Mouse (Mus musculus): ENCODE results near the gene Flt1. TPM values are rescaled to one million over a fixed set of nuclear protein-coding genes. Genes with fewer than 3 reads are reported as not detected.
A peak's percentile ranks its signal among the peaks of the same experiment; 100 is the strongest.

Gene Flt1
- 9.6 and 12.5 TPM in 2 replicates for polyA plus RNA-seq (2014; fragmentation: Nextera tagmentation; extraction: Ambion mirVana)

DNA sequence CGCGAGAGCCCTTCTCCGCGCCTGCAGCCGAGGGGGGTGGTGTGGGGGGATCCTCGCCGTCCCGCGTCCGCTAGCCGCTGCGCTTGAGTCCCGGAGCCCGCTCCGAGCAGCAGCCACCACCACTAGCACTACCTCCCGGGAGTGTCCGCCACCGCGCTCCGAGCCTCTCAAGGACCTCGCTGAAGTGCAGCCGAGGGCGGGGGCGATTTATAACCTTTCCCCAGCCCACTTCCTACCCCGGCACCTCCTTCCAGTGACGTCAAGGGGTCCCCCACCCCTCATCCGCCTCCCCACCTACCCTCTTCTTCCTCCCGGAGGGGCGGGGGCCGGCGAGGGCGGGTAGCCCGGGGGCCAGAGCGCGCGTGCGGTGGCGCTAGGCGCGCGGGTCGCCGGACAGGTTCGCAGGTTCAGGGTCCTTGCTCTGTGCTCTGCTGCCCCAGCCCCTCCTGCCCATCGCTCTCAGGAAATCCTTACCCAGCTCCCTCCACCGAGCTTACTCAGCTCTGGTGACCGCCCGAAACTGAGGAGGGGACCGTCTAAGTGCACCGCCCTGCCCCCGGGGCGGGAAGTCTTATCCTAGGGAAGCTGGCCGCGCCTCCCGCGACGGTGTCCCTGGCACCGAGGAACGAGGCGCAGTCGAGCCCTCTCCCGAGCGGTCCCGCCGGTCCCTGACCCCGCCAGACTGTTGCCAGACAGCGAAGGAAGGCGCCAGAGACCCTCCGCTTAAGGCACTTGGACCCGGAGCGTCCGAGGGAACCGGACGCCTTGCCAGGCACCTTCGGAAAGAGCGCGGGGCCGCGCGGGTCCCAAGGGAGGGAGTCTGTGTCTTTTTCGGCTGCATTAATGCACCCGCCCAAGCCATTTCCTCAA lies at the start of gene Flt1:
Gene Flt1 (minus strand): TSS at position 181 of the 870 bp plus-strand sequence.
- under 1% methylated on average over 77 of the region's 82 CpGs for WGBS
- peak; percentile 36 for DNase-seq (ENCODE audit: low spot score)
- H3K27me3 ChIP-seq (ENCODE audit: control insufficient read depth, insufficient read depth, low read length) = peaks cover 54% of the 10 kb centered on the region
- H3K9me3 ChIP-seq (replicated peaks; ENCODE audit: control insufficient read depth, low read length) = no peaks in the 10 kb centered on the region
- ATAC-seq (replicated peaks; ENCODE audit: insufficient number of reproducible peaks, low FRiP score, low TSS enrichment, low read depth) = peak; percentile 51; the same call in 1 of the 2 replicates
- no peak within 1 kb of the TSS for H3K27ac ChIP-seq (replicated peaks; ENCODE audit: low read depth, low read length)
- H3K4me3 ChIP-seq (ENCODE audit: low read depth, low read length) = peak within 1 kb of the TSS; percentile 35
- 0 out of 2 replicates have a peak within 1 kb of the TSS, but pooled peaks have one; percentile 9 for H3K9ac ChIP-seq (replicated peaks; ENCODE audit: low read length)
- H3K36me3 ChIP-seq (replicated peaks; ENCODE audit: control insufficient read depth, insufficient read depth, low read depth, low read length) = no peaks in the 10 kb centered on the region
- H3K4me1 ChIP-seq (ENCODE audit: control insufficient read depth, insufficient read depth, low read length) = peaks cover 12% of the 10 kb centered on the region
- peak within 1 kb of the TSS; percentile 70 for H3K4me2 ChIP-seq (ENCODE audit: low read depth, low read length)

DNA sequence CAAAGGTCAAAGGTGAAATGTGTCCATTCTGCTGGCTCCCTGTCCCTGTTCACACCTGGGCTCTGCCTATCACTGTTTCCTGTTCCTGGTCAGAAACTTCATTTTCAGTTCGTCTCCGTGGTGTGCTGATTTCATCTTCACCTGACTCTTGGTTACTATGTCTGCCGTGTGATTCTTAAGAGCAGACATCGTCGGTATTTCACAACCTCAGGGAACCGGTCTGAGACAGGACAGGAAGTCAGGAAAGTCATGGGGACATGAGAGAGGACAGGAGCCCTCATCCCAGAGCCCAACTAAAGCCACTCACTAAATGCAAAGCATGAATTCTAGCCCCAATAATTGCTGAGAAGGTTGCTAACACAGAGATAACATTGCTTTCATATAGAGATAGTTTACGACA lies 49.4 kb upstream of the Flt1 start:
- ATAC-seq (replicated peaks; ENCODE audit: insufficient number of reproducible peaks, low FRiP score, low TSS enrichment, low read depth) (no peak), DNase-seq (ENCODE audit: low spot score) (no peak)
- no peaks in the 10 kb centered on the region for H3K9me3 ChIP-seq (replicated peaks; ENCODE audit: control insufficient read depth, low read length)
- no peaks in the 10 kb centered on the region for H3K27me3 ChIP-seq (ENCODE audit: control insufficient read depth, insufficient read depth, low read length)
- no peak overlapping the region for H3K4me2 ChIP-seq (ENCODE audit: low read depth, low read length)
- H3K4me1 ChIP-seq (ENCODE audit: control insufficient read depth, insufficient read depth, low read length) = no peaks in the 10 kb centered on the region
- no peaks in the 10 kb centered on the region for H3K36me3 ChIP-seq (replicated peaks; ENCODE audit: control insufficient read depth, insufficient read depth, low read depth, low read length)
- no peak overlapping the region for H3K9ac ChIP-seq (replicated peaks; ENCODE audit: low read length)
- no peak overlapping the region for H3K4me3 ChIP-seq (ENCODE audit: low read depth, low read length)
- 78% methylated on average over 7 of the region's 7 CpGs for WGBS
- H3K27ac ChIP-seq (replicated peaks; ENCODE audit: low read depth, low read length) = no peak overlapping the region

DNA sequence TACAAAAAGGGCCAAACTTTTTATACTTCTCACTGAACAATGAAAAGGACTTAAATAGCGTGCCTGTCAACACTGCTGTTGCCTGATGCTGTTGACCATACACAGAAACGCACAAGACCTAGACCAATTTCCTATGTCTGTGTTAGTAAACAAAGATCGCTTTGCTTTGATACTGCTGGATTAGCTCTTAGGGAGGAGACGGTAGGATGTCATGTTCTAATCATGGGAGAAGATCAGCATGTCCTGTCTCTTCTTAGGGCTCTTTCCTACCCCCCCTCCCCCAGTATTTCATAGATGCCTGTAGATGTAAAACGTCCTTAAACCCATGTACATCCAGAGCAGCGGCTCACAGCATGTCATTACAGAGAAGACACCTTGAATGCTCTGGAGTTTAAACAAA lies 44.1 kb upstream of the Flt1 start:
- Histone ChIP-seq H3K9me3 (replicated peaks; ENCODE audit: control insufficient read depth, low read length) (no peaks in the 10 kb centered on the region), H3K4me3 (ENCODE audit: low read depth, low read length) (no peak overlapping the region), H3K4me2 (ENCODE audit: low read depth, low read length) (no peak overlapping the region), H3K9ac (replicated peaks; ENCODE audit: low read length) (no peak overlapping the region), H3K4me1 (ENCODE audit: control insufficient read depth, insufficient read depth, low read length) (no peaks in the 10 kb centered on the region), H3K27ac (replicated peaks; ENCODE audit: low read depth, low read length) (no peak overlapping the region), H3K36me3 (replicated peaks; ENCODE audit: control insufficient read depth, insufficient read depth, low read depth, low read length) (no peaks in the 10 kb centered on the region), H3K27me3 (ENCODE audit: control insufficient read depth, insufficient read depth, low read length) (no peaks in the 10 kb centered on the region)
- ATAC-seq (replicated peaks; ENCODE audit: insufficient number of reproducible peaks, low FRiP score, low TSS enrichment, low read depth) = no peak
- DNase-seq (ENCODE audit: low spot score) = no peak
- 78% methylated on average over 6 of the region's 6 CpGs for WGBS

DNA sequence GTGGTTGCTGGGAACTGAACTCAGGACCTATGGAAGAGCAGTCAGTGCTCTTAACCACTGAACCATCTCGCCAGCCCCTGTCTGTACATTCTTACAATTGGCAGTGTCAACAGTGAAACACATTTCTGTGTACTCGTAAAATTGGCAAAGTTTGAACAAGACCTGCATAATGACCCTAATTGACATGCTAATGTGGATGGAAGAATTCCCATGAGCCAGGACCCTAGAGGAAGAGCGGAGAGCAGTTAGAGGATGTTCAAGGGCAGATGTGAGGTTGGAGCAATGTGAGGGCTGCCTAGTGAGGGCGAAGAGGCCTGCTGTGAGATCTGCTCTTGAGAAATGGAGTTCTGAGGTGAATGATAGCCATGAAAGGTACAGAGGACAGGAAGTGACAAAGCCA lies 38.2 kb upstream of the Flt1 start:
- H3K9me3 ChIP-seq (replicated peaks; ENCODE audit: control insufficient read depth, low read length) = no peaks in the 10 kb centered on the region
- ATAC-seq (replicated peaks; ENCODE audit: insufficient number of reproducible peaks, low FRiP score, low TSS enrichment, low read depth) (no peak), DNase-seq (ENCODE audit: low spot score) (no peak)
- H3K4me2 ChIP-seq (ENCODE audit: low read depth, low read length) = no peak overlapping the region
- no peak overlapping the region for H3K27ac ChIP-seq (replicated peaks; ENCODE audit: low read depth, low read length)
- no peaks in the 10 kb centered on the region for H3K4me1 ChIP-seq (ENCODE audit: control insufficient read depth, insufficient read depth, low read length)
- H3K4me3 ChIP-seq (ENCODE audit: low read depth, low read length) = no peak overlapping the region
- 88% methylated on average over 4 of the region's 4 CpGs for WGBS
- H3K36me3 ChIP-seq (replicated peaks; ENCODE audit: control insufficient read depth, insufficient read depth, low read depth, low read length) = no peaks in the 10 kb centered on the region
- no peaks in the 10 kb centered on the region for H3K27me3 ChIP-seq (ENCODE audit: control insufficient read depth, insufficient read depth, low read length)
- H3K9ac ChIP-seq (replicated peaks; ENCODE audit: low read length) = no peak overlapping the region

DNA sequence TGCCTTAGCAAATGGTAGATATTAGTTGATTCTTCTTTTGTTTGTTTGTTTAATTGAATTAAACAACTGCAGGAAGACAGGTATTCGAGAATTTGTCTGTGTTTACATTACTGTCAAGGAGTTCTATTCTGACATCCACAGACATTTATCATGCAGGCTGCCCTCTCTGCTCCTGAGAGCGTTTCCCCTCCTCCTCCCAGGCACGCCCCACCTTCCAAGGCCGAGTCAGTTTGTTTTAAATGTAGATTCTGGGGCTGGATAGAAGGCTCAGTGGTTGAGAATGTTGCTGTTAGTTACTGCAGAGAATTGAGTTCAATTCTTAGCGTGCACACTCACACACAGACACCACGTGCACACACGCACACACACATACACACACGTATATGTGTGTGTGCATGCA lies 36.2 kb upstream of the Flt1 start:
- no peaks in the 10 kb centered on the region for H3K9me3 ChIP-seq (replicated peaks; ENCODE audit: control insufficient read depth, low read length)
- H3K4me1 ChIP-seq (ENCODE audit: control insufficient read depth, insufficient read depth, low read length) = no peaks in the 10 kb centered on the region
- H3K36me3 ChIP-seq (replicated peaks; ENCODE audit: control insufficient read depth, insufficient read depth, low read depth, low read length) = no peaks in the 10 kb centered on the region
- 25% methylated on average over 8 of the region's 8 CpGs for WGBS
- no peak for ATAC-seq (replicated peaks; ENCODE audit: insufficient number of reproducible peaks, low FRiP score, low TSS enrichment, low read depth)
- DNase-seq (ENCODE audit: low spot score) = no peak
- no peak overlapping the region for H3K9ac ChIP-seq (replicated peaks; ENCODE audit: low read length)
- no peak overlapping the region for H3K4me2 ChIP-seq (ENCODE audit: low read depth, low read length)
- H3K4me3 ChIP-seq (ENCODE audit: low read depth, low read length) = no peak overlapping the region
- no peak overlapping the region for H3K27ac ChIP-seq (replicated peaks; ENCODE audit: low read depth, low read length)
- no peaks in the 10 kb centered on the region for H3K27me3 ChIP-seq (ENCODE audit: control insufficient read depth, insufficient read depth, low read length)

DNA sequence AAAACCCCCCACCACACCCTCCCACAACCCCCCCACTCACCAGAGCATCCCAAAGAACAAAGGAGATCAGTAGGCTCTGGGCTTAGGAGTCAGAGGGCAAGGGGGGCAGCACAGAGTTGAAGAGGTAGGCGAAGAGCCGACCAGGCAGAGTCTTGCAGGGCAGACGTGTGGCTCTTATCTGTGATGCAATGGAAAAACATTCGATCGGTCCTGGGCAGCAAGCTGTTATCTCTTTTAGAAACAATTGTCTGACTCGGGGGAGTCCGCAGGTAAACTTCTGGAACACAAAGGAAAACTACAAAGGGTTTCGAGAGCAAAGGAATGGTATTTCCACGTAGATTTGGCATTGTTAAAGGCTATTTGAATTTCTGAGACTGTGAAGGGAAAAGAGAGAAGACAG lies 35.5 kb upstream of the Flt1 start:
- H3K27me3 ChIP-seq (ENCODE audit: control insufficient read depth, insufficient read depth, low read length) = no peaks in the 10 kb centered on the region
- no peak overlapping the region for H3K9ac ChIP-seq (replicated peaks; ENCODE audit: low read length)
- no peak overlapping the region for H3K27ac ChIP-seq (replicated peaks; ENCODE audit: low read depth, low read length)
- no peak overlapping the region for H3K4me3 ChIP-seq (ENCODE audit: low read depth, low read length)
- no peak for DNase-seq (ENCODE audit: low spot score)
- 7% methylated on average over 9 of the region's 9 CpGs for WGBS
- no peak for ATAC-seq (replicated peaks; ENCODE audit: insufficient number of reproducible peaks, low FRiP score, low TSS enrichment, low read depth)
- H3K4me2 ChIP-seq (ENCODE audit: low read depth, low read length) = no peak overlapping the region
- no peaks in the 10 kb centered on the region for H3K4me1 ChIP-seq (ENCODE audit: control insufficient read depth, insufficient read depth, low read length)
- no peaks in the 10 kb centered on the region for H3K9me3 ChIP-seq (replicated peaks; ENCODE audit: control insufficient read depth, low read length)
- no peaks in the 10 kb centered on the region for H3K36me3 ChIP-seq (replicated peaks; ENCODE audit: control insufficient read depth, insufficient read depth, low read depth, low read length)

DNA sequence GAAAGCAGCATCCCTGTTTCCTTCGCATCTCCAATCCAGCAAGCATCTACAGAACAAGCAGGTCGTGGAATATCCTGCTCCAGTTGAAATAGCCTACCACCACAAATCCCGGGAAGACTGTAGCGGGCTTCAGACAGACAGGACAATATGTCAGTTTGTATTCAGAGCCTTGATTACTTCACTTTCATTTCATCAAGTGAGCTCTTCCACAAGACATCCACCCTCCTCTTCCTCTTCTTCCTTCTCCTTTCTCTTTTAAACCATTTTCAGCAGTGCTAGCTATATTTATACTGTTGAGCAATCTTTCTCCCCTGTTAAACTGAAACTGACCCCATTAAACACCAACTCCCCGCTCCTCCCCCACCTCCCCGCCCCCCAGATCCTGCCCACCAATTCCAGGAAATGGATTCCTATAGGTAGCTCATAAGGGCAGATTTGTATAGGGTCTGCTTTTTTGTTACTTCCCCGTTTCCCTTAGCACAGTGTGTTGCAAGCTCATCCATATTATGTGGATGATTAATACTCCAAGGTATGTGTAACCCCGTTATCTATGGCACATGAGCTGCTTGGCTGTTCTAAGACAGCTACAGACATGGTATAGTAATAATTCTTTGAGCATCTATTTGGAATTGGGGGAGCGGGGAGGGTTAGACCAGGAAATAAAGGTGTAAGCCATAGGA lies 33.0 kb upstream of the Flt1 start:
- H3K27me3 ChIP-seq (ENCODE audit: control insufficient read depth, insufficient read depth, low read length) = no peaks in the 10 kb centered on the region
- H3K9ac ChIP-seq (replicated peaks; ENCODE audit: low read length) = no peak overlapping the region
- no peak overlapping the region for H3K4me2 ChIP-seq (ENCODE audit: low read depth, low read length)
- H3K36me3 ChIP-seq (replicated peaks; ENCODE audit: control insufficient read depth, insufficient read depth, low read depth, low read length) = no peaks in the 10 kb centered on the region
- no peak for ATAC-seq (replicated peaks; ENCODE audit: insufficient number of reproducible peaks, low FRiP score, low TSS enrichment, low read depth)
- no peak overlapping the region for H3K27ac ChIP-seq (replicated peaks; ENCODE audit: low read depth, low read length)
- H3K9me3 ChIP-seq (replicated peaks; ENCODE audit: control insufficient read depth, low read length) = no peaks in the 10 kb centered on the region
- H3K4me1 ChIP-seq (ENCODE audit: control insufficient read depth, insufficient read depth, low read length) = no peaks in the 10 kb centered on the region
- WGBS = 75% methylated on average over 9 of the region's 9 CpGs
- no peak for DNase-seq (ENCODE audit: low spot score)
- no peak overlapping the region for H3K4me3 ChIP-seq (ENCODE audit: low read depth, low read length)
